In genomic region chr4:107822936-107823411, GRCm38 (mm10) we compare ENCODE assay signal across 7 mouse cellular contexts. TPM values are rescaled to one million over a fixed set of nuclear protein-coding genes. Genes with fewer than 3 reads are reported as not detected.
DNase-seq lines count a peak whose midpoint lies in the region; ATAC-seq and TF ChIP-seq lines count a peak whose summit lies in the region.

No protein-coding gene starts in this region.

- no peak for TF ChIP-seq CTCF in olfactory bulb, adult 2 months (IDR thresholded peaks at IDR 0.05; ENCODE audit: insufficient read depth, low read depth, low read length)

- 36% methylated on average over 9 of the region's 9 CpGs for WGBS in neural tube, embryonic 11.5 days
- 38% methylated on average over 9 of the region's 9 CpGs for WGBS in forebrain, embryonic 10.5 days
- 37% methylated on average over 9 of the region's 9 CpGs for WGBS in limb, embryonic 10.5 days
- WGBS in olfactory bulb, adult 2 months = 27% methylated on average over 9 of the region's 9 CpGs

- peaks cover 63% of the 10 kb centered on the region for H3K4me1 ChIP-seq in neural tube, embryonic 11.5 days (ENCODE audit: control insufficient read depth, insufficient read depth, low read length)
- H3K4me1 ChIP-seq in forebrain, embryonic 10.5 days = peaks cover 88% of the 10 kb centered on the region
- H3K4me1 ChIP-seq in limb, embryonic 10.5 days = peaks cover 32% of the 10 kb centered on the region
- H3K4me1 ChIP-seq in olfactory bulb, adult 2 months (ENCODE audit: control insufficient read depth, insufficient read depth, low read length) = peaks cover 80% of the 10 kb centered on the region

- no peak for TF ChIP-seq POLR2A in olfactory bulb, adult 2 months (IDR thresholded peaks at IDR 0.05; ENCODE audit: insufficient read depth, low read depth, low read length)

- H3K9me3 ChIP-seq in neural tube, embryonic 11.5 days (ENCODE audit: control insufficient read depth, low read length) = no peaks in the 10 kb centered on the region
- no peaks in the 10 kb centered on the region for H3K9me3 ChIP-seq in forebrain, embryonic 10.5 days
- H3K9me3 ChIP-seq in limb, embryonic 10.5 days (replicated peaks) = no peaks in the 10 kb centered on the region

- H3K4me3 ChIP-seq in neural tube, embryonic 11.5 days (ENCODE audit: low read depth, low read length) = peak overlapping the region; percentile 8
- peak overlapping the region; percentile 27; the same call in 1 of the 2 replicates for H3K4me3 ChIP-seq in forebrain, embryonic 10.5 days
- 0 out of 2 replicates have a peak overlapping the region, but pooled peaks have one; percentile 5 for H3K4me3 ChIP-seq in limb, embryonic 10.5 days
- H3K4me3 ChIP-seq in olfactory bulb, adult 2 months (ENCODE audit: insufficient read depth, low read depth, low read length) = peak overlapping the region; percentile 3; the same call in 1 of the 2 replicates

- peak; percentile 39; the same call in 1 of the 2 replicates for ATAC-seq in neural tube, embryonic 11.5 days (ENCODE audit: insufficient read depth, low FRiP score, low TSS enrichment)

- no peaks in the 10 kb centered on the region for H3K27me3 ChIP-seq in neural tube, embryonic 11.5 days (ENCODE audit: control insufficient read depth, insufficient read depth, low read length)
- H3K27me3 ChIP-seq in forebrain, embryonic 10.5 days (ENCODE audit: poor library complexity, severe bottlenecking) = no peaks in the 10 kb centered on the region
- H3K27me3 ChIP-seq in limb, embryonic 10.5 days (ENCODE audit: low read depth, poor library complexity, severe bottlenecking) = no peaks in the 10 kb centered on the region

- H3K27ac ChIP-seq in neural tube, embryonic 11.5 days (ENCODE audit: low read depth, low read length) = peak overlapping the region; percentile 73
- peak overlapping the region; percentile 79 for H3K27ac ChIP-seq in forebrain, embryonic 10.5 days
- H3K27ac ChIP-seq in limb, embryonic 10.5 days = no peak overlapping the region; the same call in 1 of the 2 replicates
- H3K27ac ChIP-seq in olfactory bulb, adult 2 months (ENCODE audit: insufficient read depth, low read depth, low read length) = peak overlapping the region; percentile 40

- H3K4me2 ChIP-seq in neural tube, embryonic 11.5 days (ENCODE audit: low read depth) = peak overlapping the region; percentile 22; the same call in 1 of the 2 replicates

- H3K36me3 ChIP-seq in neural tube, embryonic 11.5 days (ENCODE audit: control insufficient read depth, insufficient read depth, low read length) = no peaks in the 10 kb centered on the region
- peaks cover 33% of the 10 kb centered on the region; the same call in 1 of the 2 replicates for H3K36me3 ChIP-seq in forebrain, embryonic 10.5 days (replicated peaks)
- peaks cover 2% of the 10 kb centered on the region; the same call in 1 of the 2 replicates for H3K36me3 ChIP-seq in limb, embryonic 10.5 days

- H3K9ac ChIP-seq in neural tube, embryonic 11.5 days (ENCODE audit: low read length) = 0 out of 2 replicates have a peak overlapping the region, but pooled peaks have one; percentile 26

- no peak for DNase-seq in neural tube, embryonic 11.5 days (ENCODE audit: low spot score)
- no peak for DNase-seq in neural tube, embryonic 10.5 days (ENCODE audit: extremely low spot score, low spot score)
- DNase-seq in forebrain, embryonic 10.5 days (ENCODE audit: extremely low spot score, low spot score) = no peak
- no peak for DNase-seq in limb, embryonic 10.5 days (ENCODE audit: low spot score)
- no peak for DNase-seq in liver
- no peak for DNase-seq in kidney, adult 8-10 months

RNA-seq across cellular contexts. Expression of gene Lrp8, which starts 20.9 kb away (rescaled TPM):
- 25.6 and 27.6 TPM in 2 replicates for polyA plus RNA-seq in neural tube, embryonic 11.5 days (2014; fragmentation: Nextera tagmentation; extraction: Ambion mirVana)
- polyA plus RNA-seq in forebrain, embryonic 10.5 days (2016; fragmentation: Nextera tagmentation; extraction: Ambion mirVana) = 11.2 and 11.3 TPM in 2 replicates
- 7.3 and 7.9 TPM in 2 replicates for polyA plus RNA-seq in limb, embryonic 10.5 days (2016; fragmentation: Nextera tagmentation; extraction: Ambion mirVana)
- not detected in 2 replicates for polyA plus RNA-seq in olfactory bulb, adult 2 months (2012; ENCODE audit: insufficient read depth, insufficient read length, low replicate concordance, missing spikeins)

RNA-seq across cellular contexts. Expression of gene Magoh, which starts 56.6 kb away (rescaled TPM):
- polyA plus RNA-seq in neural tube, embryonic 11.5 days (2014; fragmentation: Nextera tagmentation; extraction: Ambion mirVana) = 195 and 208 TPM in 2 replicates
- 245 and 247 TPM in 2 replicates for polyA plus RNA-seq in forebrain, embryonic 10.5 days (2016; fragmentation: Nextera tagmentation; extraction: Ambion mirVana)
- polyA plus RNA-seq in limb, embryonic 10.5 days (2016; fragmentation: Nextera tagmentation; extraction: Ambion mirVana) = 242 and 271 TPM in 2 replicates
- not detected in 2 replicates for polyA plus RNA-seq in olfactory bulb, adult 2 months (2012; ENCODE audit: insufficient read depth, insufficient read length, low replicate concordance, missing spikeins)

Comparison
In these comparisons a context has a peak if more than half of its experiments do, and no peak if none do; other contexts are left out.
1. RNA of gene Magoh, which starts 56.6 kb away (polyA plus RNA-seq): 245 to 247 TPM in forebrain, embryonic 10.5 days, 242 to 271 TPM in limb, embryonic 10.5 days and 195 to 208 TPM in neural tube, embryonic 11.5 days; not detected in olfactory bulb, adult 2 months; every median in the first group is over 100 times any median in the second.
2. Peak in every context shown above with its lines, with median percentiles within 50 percentile points of each other: H3K4me3 ChIP-seq.